Mouse (Mus musculus) heart, embryonic 14.5 days (tissue): ENCODE measurements around the gene Slc39a11. TPM values are rescaled to one million over a fixed set of nuclear protein-coding genes. Genes with fewer than 3 reads are reported as not detected.
"Not testable (repeated sequence)": the region's sequence is repeated elsewhere in the genome, so short reads cannot be mapped to it uniquely, and the experiment has no call there.

Experiments
- ATAC-seq: fragments of 200-750 bp; cut with Nextera tagmentation; 2 replicates; pipeline ENCODE4 v1.8.0; 2017; ENCODE audit warnings: low read depth, moderate TSS enrichment; ENCODE audit not compliant: insufficient number of reproducible peaks, insufficient read depth, low FRiP score
- H3K27ac ChIP-seq, 2 experiments: fragments of 200-500 bp in 1 of 2; fragments of 300-500 bp in 1 of 2; sonication (generic) in 1 of 2; replicated peaks in 1 of 2; 2 replicates each; pipeline ENCODE4 v1.5.1; 2012 to 2014; ENCODE audit warnings: low read depth in 2 of 2, low read length in 2 of 2, control low read depth in 1 of 2, mild to moderate bottlenecking in 1 of 2, mixed read lengths in 1 of 2; ENCODE audit not compliant: control insufficient read depth in 1 of 2, insufficient read depth in 1 of 2
- H3K27me3 ChIP-seq: fragments of 300-500 bp; sonication (generic); 2 replicates; pipeline ENCODE4 v1.6.1; 2014; ENCODE audit warnings: mild to moderate bottlenecking, low read length, control low read depth; ENCODE audit not compliant: control insufficient read depth, insufficient read depth
- H3K36me3 ChIP-seq: fragments of 300-500 bp; sonication (generic); 2 replicates; pipeline ENCODE4 v1.6.1; 2014; ENCODE audit warnings: mild to moderate bottlenecking, control low read depth, low read length, mixed read lengths; ENCODE audit not compliant: control insufficient read depth, insufficient read depth
- H3K4me1 ChIP-seq, 2 experiments: fragments of 200-500 bp in 1 of 2; fragments of 300-500 bp in 1 of 2; sonication (generic) in 1 of 2; 2 replicates each; pipeline ENCODE4 v1.6.1; 2012 to 2014; ENCODE audit warnings: low read length in 2 of 2, control low read depth in 1 of 2, mixed read lengths in 1 of 2; ENCODE audit not compliant: control insufficient read depth in 2 of 2, insufficient read depth in 2 of 2
- H3K4me2 ChIP-seq: fragments of 300-500 bp; sonication (generic); 2 replicates; pipeline ENCODE4 v1.6.1; 2014; ENCODE audit warnings: mild to moderate bottlenecking, low read length
- H3K4me3 ChIP-seq, 2 experiments: fragments of 200-500 bp in 1 of 2; fragments of 300-500 bp in 1 of 2; sonication (generic) in 1 of 2; 2 replicates each; pipeline ENCODE4 v1.5.1; 2012 to 2014; ENCODE audit warnings: low read length in 2 of 2, mild to moderate bottlenecking in 2 of 2, control low read depth in 1 of 2, low read depth in 1 of 2, moderate library complexity in 1 of 2; ENCODE audit not compliant: control insufficient read depth in 1 of 2, insufficient read depth in 1 of 2
- H3K9ac ChIP-seq: fragments of 300-500 bp; sonication (generic); 2 replicates; pipeline ENCODE4 v1.6.1; 2014; ENCODE audit warnings: mild to moderate bottlenecking, low read length
- H3K9me3 ChIP-seq: fragments of 300-500 bp; sonication (generic); 2 replicates; pipeline ENCODE4 v1.6.1; 2016; ENCODE audit warnings: low read length, control low read depth; ENCODE audit not compliant: control insufficient read depth
- WGBS: fragments of 180-500 bp; shearing (Covaris S2); extraction: QIAGEN DNeasy Blood & Tissue Kit; methylation state at CpG from one replicate; pipeline ENCODE4 v1.1.7; 2014; 5-methylcytosine and 5-hydroxymethylcytosine counted together
- polyA plus RNA-seq: library from polyadenylated mRNA; unstranded; fragments of >200 nt; fragmentation: Nextera tagmentation; extraction: Ambion mirVana; gene quantifications from 2 replicates; pipeline ENCODE4 v1.2.1, GENCODE M21; 2014

Slc39a11 gene
- polyA plus RNA-seq, 1 experiment from 2014 or later = 13.6 TPM

DNA sequence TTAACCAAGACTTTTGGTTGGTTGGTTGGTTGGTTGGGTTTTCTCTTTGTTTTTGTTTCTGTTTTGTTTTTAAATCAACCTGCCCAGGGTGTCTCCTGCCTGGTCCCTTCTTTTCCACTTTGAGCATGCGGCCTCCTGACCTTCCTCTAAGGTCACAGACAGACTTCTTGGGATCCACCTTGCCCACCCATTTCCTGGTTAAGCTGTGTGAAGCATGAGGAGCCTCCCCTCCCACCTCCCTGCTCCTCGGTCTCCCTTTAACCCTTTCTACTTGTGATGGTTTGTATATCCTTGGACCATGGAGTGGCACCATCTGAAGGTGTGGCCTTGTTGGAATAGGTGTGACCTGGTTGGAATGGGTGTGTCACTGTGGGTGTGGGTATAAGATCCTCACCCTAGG lies 82.0 kb downstream of the Slc39a11 start:
- not testable (repeated sequence) for H3K9me3 ChIP-seq, H3K9ac ChIP-seq, ATAC-seq, H3K4me2 ChIP-seq, H3K4me3 ChIP-seq, H3K36me3 ChIP-seq, H3K27me3 ChIP-seq, H3K27ac ChIP-seq
- WGBS = 76% methylated on average over 2 of the region's 2 CpGs
- H3K4me1 ChIP-seq = peaks cover 7 to 21% of the 10 kb centered on the region in 2 experiments

DNA sequence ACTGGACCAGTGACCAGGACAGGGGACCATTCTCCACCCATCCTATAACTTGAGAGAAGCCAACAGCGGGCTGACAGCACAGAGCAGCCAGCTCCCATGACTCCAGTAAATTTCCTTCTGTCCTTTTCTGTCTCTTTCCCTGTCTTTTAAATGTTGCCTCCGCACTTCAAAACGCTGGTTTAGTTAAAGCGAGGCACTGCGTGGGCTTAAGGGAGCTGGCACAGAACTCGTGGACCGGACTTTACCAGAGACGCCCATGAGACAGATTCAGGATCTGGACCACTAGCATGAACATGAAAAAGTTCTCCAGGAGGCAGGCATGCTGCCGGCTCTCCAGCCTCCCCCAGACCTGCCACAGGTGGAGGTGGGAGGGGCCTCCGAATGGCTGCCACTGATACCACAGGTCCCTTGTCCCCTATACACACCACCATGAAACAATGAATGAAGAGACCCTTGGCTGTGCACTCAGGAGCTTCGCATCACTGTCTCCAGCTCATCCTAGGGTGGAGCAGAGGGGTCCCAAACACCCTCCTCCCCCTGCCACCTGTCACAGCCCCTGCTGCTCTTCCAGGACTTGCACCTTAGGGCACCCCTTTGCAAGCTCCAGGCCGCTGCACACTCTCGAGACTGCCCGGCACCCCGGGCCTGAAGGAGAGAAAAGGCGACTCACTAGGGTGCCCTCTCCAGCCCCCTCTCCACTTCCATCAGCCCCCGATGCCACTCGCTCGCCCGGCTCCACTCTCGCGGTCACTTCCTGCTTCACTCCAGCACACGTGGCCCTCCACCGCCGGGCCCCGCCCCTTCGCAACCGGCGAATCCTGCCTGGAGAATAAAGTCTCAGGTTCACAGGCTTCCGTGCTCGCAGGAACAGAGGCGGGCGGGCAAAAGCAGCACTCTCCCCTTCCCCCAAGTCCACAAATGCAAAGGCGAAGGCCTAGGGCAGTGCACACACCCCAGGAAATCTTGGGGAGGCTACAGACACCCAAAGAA lies 84.6 kb downstream of the Slc39a11 start:
- peak overlapping the region; percentile 97 for H3K4me2 ChIP-seq
- 7% methylated on average over 34 of the region's 34 CpGs for WGBS
- H3K9me3 ChIP-seq = no peaks in the 10 kb centered on the region
- H3K4me3 ChIP-seq = peak overlapping the region; percentile 68
- no peaks in the 10 kb centered on the region for H3K36me3 ChIP-seq
- ATAC-seq = peak; percentile 59
- no peak overlapping the region for H3K27ac ChIP-seq
- H3K4me1 ChIP-seq = peaks cover 4 to 12% of the 10 kb centered on the region in 2 experiments; a peak in 3 of 4 replicates
- H3K27me3 ChIP-seq = no peaks in the 10 kb centered on the region
- peak overlapping the region; percentile 78 for H3K9ac ChIP-seq

DNA sequence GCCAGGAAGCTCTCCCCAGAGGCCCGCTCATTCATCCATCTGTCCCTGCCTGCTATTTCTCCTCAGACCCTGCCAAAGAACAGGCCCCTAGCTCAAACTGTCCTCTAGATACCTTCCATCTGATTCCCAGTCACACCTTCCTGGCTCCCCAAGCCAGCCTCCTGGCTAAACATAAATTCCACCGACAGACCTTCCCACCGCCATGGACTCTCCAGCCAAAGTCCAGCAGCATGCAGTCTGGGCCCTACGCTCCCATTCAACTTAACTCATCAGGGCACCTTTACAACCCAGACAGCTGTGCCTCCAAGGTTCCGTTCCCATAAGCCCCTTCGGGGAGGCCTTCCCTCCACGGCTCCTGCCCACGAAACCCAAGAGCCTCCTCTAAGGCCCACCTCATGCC lies 87.6 kb downstream of the Slc39a11 start:
- no peaks in the 10 kb centered on the region for H3K9me3 ChIP-seq
- no peaks in the 10 kb centered on the region for H3K27me3 ChIP-seq
- peaks cover 4 to 12% of the 10 kb centered on the region in 2 experiments; a peak in 3 of 4 replicates for H3K4me1 ChIP-seq
- WGBS = 91% methylated on average over 8 of the region's 8 CpGs
- H3K9ac ChIP-seq = no peak overlapping the region
- no peak overlapping the region for H3K4me2 ChIP-seq
- ATAC-seq = no peak
- H3K4me3 ChIP-seq = no peak overlapping the region
- no peaks in the 10 kb centered on the region for H3K36me3 ChIP-seq
- no peak overlapping the region for H3K27ac ChIP-seq

DNA sequence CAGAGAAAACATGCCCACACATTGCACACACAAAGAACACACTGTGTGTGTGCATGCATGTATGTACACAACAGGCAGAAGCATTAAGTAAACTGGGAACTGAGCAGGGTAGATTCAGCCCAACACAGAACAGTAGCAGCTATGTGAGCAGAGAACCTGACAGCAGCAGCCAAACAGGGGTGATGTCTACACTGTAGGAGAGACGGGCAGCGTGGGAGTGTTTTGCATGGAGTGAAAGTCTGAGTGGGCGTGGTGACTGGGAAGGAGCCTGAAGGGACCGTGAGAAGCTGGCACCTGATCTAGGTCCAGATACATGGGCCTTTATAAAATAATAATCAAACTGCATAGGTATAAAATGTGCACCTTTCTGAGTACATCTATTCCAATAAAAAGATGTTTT lies 89.7 kb downstream of the Slc39a11 start:
- Histone ChIP-seq H3K9me3 (no peaks in the 10 kb centered on the region), H3K27me3 (no peaks in the 10 kb centered on the region), H3K4me1 (peaks cover 2 to 7% of the 10 kb centered on the region in 2 experiments; a peak in 3 of 4 replicates), H3K27ac (no peak overlapping the region), H3K9ac (no peak overlapping the region), H3K36me3 (no peaks in the 10 kb centered on the region), H3K4me2 (no peak overlapping the region), H3K4me3 (no peak overlapping the region)
- 63% methylated on average over 4 of the region's 4 CpGs for WGBS
- no peak for ATAC-seq

DNA sequence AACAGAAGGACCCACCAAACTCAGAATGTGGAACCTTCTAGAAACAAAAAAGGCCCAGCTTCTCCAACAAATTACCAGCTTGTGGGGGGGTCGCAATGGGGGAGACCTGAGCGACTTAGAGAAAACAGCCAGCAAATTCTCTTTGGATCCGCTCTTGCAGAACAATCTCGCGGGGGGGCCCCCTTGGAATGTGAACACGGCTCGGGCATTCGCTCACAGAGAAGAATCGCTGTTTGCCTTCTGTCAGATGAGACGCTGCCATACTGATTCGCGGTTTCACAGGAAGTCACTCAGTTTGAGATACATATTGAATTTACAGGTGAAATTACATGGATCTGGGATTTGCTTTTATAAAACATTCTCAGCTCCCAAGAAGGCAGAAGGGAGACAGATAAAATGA lies 91.4 kb downstream of the Slc39a11 start:
- Histone ChIP-seq H3K9ac (no peak overlapping the region), H3K36me3 (no peaks in the 10 kb centered on the region), H3K27ac (no peak overlapping the region), H3K27me3 (no peaks in the 10 kb centered on the region), H3K4me2 (no peak overlapping the region), H3K9me3 (no peaks in the 10 kb centered on the region), H3K4me1 (no peaks in the 10 kb centered on the region), H3K4me3 (no peak overlapping the region)
- no peak for ATAC-seq
- 82% methylated on average over 12 of the region's 12 CpGs for WGBS

DNA sequence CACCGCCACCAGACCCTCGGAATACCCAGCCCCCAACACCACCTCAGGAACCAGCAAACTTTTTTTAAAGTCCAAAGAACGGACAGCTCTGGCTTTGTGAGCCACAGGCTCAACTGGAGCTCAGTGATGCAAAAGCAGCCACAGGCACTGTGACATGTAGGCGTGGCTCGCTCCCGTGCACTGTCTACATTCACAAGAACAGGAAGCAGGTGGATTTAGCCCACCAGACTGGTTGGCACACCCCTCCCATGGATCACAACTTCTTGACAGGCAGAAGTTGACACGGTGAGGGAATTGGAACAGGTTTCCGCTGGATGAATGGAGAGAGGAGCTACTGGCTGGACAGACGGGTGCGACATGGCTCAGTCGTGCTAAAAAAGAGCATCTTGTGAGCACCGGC lies 93.7 kb downstream of the Slc39a11 start:
- whole genome bisulfite sequencing = 84% methylated on average over 12 of the region's 12 CpGs
- Histone ChIP-seq H3K4me3 (no peak overlapping the region), H3K4me1 (no peaks in the 10 kb centered on the region), H3K4me2 (no peak overlapping the region), H3K36me3 (no peaks in the 10 kb centered on the region), H3K27ac (no peak overlapping the region), H3K9ac (no peak overlapping the region), H3K27me3 (no peaks in the 10 kb centered on the region), H3K9me3 (no peaks in the 10 kb centered on the region)
- no peak for ATAC-seq

DNA sequence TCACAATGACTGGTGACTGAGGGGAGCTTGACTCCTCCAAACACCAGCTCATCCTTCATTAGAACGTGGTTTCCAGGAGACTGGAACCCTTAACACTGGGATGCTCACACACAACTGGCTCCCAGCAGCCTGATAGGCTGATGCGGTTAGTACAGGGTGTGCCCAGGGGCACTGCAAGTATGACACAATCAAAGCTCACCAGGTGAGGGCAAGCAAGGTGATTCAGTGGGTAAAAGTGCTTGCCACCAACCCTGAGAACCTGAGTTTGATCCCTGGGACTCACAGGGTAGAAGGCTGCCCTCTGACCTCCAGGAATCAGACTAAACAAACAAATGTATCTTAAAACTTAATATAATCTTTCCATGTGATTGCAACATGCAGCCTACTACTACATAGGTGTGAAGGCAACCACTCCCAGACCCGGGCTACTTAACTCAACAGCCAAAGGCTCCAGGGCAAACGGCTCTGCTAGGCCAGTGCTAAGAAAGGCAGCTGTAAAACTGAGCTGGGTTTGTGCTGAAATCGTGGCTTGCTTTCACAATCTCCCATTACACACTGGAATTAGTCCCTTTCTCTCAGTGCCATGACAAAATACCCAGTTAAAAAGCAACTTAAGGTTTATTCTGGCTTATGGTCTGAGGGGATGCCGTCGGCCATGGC lies 95.0 kb downstream of the Slc39a11 start:
- Histone ChIP-seq H3K9me3 (no peaks in the 10 kb centered on the region), H3K36me3 (0 out of 2 replicates have a peak, but pooled peaks cover 3% of the 10 kb centered on the region), H3K27ac (no peak overlapping the region), H3K9ac (no peak overlapping the region), H3K4me2 (no peak overlapping the region), H3K27me3 (no peaks in the 10 kb centered on the region), H3K4me3 (no peak overlapping the region), H3K4me1 (no peaks in the 10 kb centered on the region)
- 82% methylated on average over 7 of the region's 7 CpGs for WGBS
- no peak for ATAC-seq
